ENCODE assay signal across 9 mouse cellular contexts in genomic region chr7:34232785-34233725, GRCm38 (mm10). TPM values are rescaled to one million over a fixed set of nuclear protein-coding genes. Genes with fewer than 3 reads are reported as not detected.
DNase-seq lines count a peak whose midpoint lies in the region; ATAC-seq and TF ChIP-seq lines count a peak whose summit lies in the region.
"Had no signal": no experiment of that assay in that cellular context is flagged by ENCODE, and none has a peak within 500 bp of the region (broad histone marks: within the 10 kb centered on the region; RNA-seq: fewer than 3 reads in every experiment).

No protein-coding gene starts in this region.

- H3K9ac ChIP-seq in heart, embryonic 15.5 days, result peak overlapping the region; percentile 59
- H3K9ac ChIP-seq in forebrain, embryonic 16.5 days (replicated peaks; ENCODE audit: low read depth, low read length), result peak overlapping the region; percentile 56

- H3K36me3 ChIP-seq in heart, embryonic 15.5 days, result peaks cover 16% of the 10 kb centered on the region
- peaks cover 40% of the 10 kb centered on the region for H3K36me3 ChIP-seq in G1E (replicated peaks)
- peaks cover 8% of the 10 kb centered on the region; the same call in 1 of the 2 replicates for H3K36me3 ChIP-seq in forebrain, embryonic 16.5 days (ENCODE audit: control insufficient read depth, insufficient read depth)
- peaks cover 3% of the 10 kb centered on the region; the same call in 1 of the 2 replicates for H3K36me3 ChIP-seq in macrophage (ENCODE audit: inconsistent target)

- peak overlapping the region; percentile 97 for H3K27ac ChIP-seq in heart, embryonic 15.5 days
- H3K27ac ChIP-seq in forebrain, embryonic 16.5 days (ENCODE audit: low read length), result peak overlapping the region; percentile 87
- peak overlapping the region; percentile 90 for H3K27ac ChIP-seq in macrophage

- H3K79me2 ChIP-seq in macrophage (ENCODE audit: inconsistent target), result peaks cover 19% of the 10 kb centered on the region

- DNase-seq in heart, adult 11 months, result no peak
- no peak for DNase-seq in G1E (ENCODE audit: low spot score)
- DNase-seq in frontal cortex, postnatal 25 days (ENCODE audit: low spot score in 2 of 2), result no peak
- DNase-seq in frontal cortex, postnatal 14 days (ENCODE audit: low spot score in 2 of 2), result no peak
- no peak for DNase-seq in embryo, embryonic 9.5 days (ENCODE audit: extremely low spot score)

- WGBS in heart, embryonic 15.5 days, result 43% methylated on average over 7 of the region's 7 CpGs
- WGBS in forebrain, embryonic 16.5 days, result 40% methylated on average over 7 of the region's 7 CpGs
- WGBS in macrophage (ENCODE audit: missing documents), result 58% methylated on average over 7 of the region's 7 CpGs

- no peaks in the 10 kb centered on the region for H3K9me3 ChIP-seq in heart, embryonic 15.5 days (replicated peaks)
- H3K9me3 ChIP-seq in G1E (replicated peaks), result no peaks in the 10 kb centered on the region
- no peaks in the 10 kb centered on the region for H3K9me3 ChIP-seq in forebrain, embryonic 16.5 days (ENCODE audit: control insufficient read depth, low read length)

- H3K27me3 ChIP-seq in heart, embryonic 15.5 days, result no peaks in the 10 kb centered on the region
- H3K27me3 ChIP-seq in G1E (ENCODE audit: insufficient read depth, low read length), result no peaks in the 10 kb centered on the region
- no peaks in the 10 kb centered on the region for H3K27me3 ChIP-seq in forebrain, embryonic 16.5 days (replicated peaks; ENCODE audit: control insufficient read depth, insufficient read depth, low read length)

- H3K4me2 ChIP-seq in heart, embryonic 15.5 days, result peak overlapping the region; percentile 63
- peak overlapping the region; percentile 71 for H3K4me2 ChIP-seq in forebrain, embryonic 16.5 days (ENCODE audit: low read length)

- H3K4me1 ChIP-seq in heart, embryonic 15.5 days (replicated peaks), result peaks cover 38% of the 10 kb centered on the region
- H3K4me1 ChIP-seq in G1E (ENCODE audit: insufficient read depth, low read depth, low read length), result peaks cover 67% of the 10 kb centered on the region
- peaks cover 24% of the 10 kb centered on the region for H3K4me1 ChIP-seq in forebrain, embryonic 16.5 days (replicated peaks; ENCODE audit: control insufficient read depth, insufficient read depth, low read length)

- peak overlapping the region; percentile 52 for H3K4me3 ChIP-seq in heart, embryonic 15.5 days
- H3K4me3 ChIP-seq in G1E (ENCODE audit: low read depth, low read length) (peak overlapping the region; percentile 72), macrophage (ENCODE audit: inconsistent target) (peak overlapping the region; percentile 33)
- H3K4me3 ChIP-seq in forebrain, embryonic 16.5 days (replicated peaks; ENCODE audit: low read length), result peak overlapping the region; percentile 56

- no peak for TF ChIP-seq CTCF in G1E (IDR thresholded peaks at IDR 0.05; ENCODE audit: low read depth, low read length)

- ATAC-seq in heart, embryonic 15.5 days (replicated peaks; ENCODE audit: insufficient number of reproducible peaks, insufficient read depth, low FRiP score, low read depth), result no peak
- no peak for ATAC-seq in G1E (ENCODE audit: extremely low read depth, insufficient number of reproducible peaks, low FRiP score, poor library complexity, severe bottlenecking)
- no peak for ATAC-seq in forebrain, embryonic 16.5 days

RNA-seq across cellular contexts. Expression of gene Gpi1, which starts 2.9 kb away (rescaled TPM):
- 660 and 727 TPM in 2 replicates for polyA plus RNA-seq in heart, embryonic 15.5 days (2015; fragmentation: Nextera tagmentation; extraction: Ambion mirVana)
- total RNA-seq in G1E (2014; fragmentation: Nextera tagmentation), result 522 and 617 TPM in 2 replicates
- total RNA-seq in G1E (2017), result 590 and 664 TPM in 2 replicates
- 3,102 and 4,494 TPM in 2 replicates for polyA plus RNA-seq in G1E (2012)
- polyA plus RNA-seq in forebrain, embryonic 16.5 days (2015; fragmentation: Nextera tagmentation; extraction: Ambion mirVana), result 175 and 213 TPM in 2 replicates
- 100 to 1,000 TPM in 16 of 26 experiments, 10 to 100 TPM in 10; 48.1 to 238 (median 136) TPM for total RNA-seq in macrophage (2018; cell fraction: chromatin; rRNA removed)
- total RNA-seq in macrophage (2018; cell fraction: cytosol; rRNA removed), result 100 to 1,000 TPM; 159 to 348 (median 225) TPM
- 100 to 1,000 TPM in 12 of 26 experiments, 10 to 100 TPM in 14; 62.6 to 225 (median 96.1) TPM for total RNA-seq in macrophage (2018; cell fraction: nucleus; rRNA removed)
- 200 to 488 TPM (median 296 TPM) in 3 replicates for polyA plus RNA-seq in macrophage (2018)

RNA-seq across cellular contexts. Expression of gene Gm6096, which starts 17.8 kb away (rescaled TPM):
- 0.31 TPM in 1 of 2 replicates, not detected in the other for polyA plus RNA-seq in heart, embryonic 15.5 days (2015; fragmentation: Nextera tagmentation; extraction: Ambion mirVana)
- not detected in 2 replicates for total RNA-seq in G1E (2014; fragmentation: Nextera tagmentation)
- total RNA-seq in G1E (2017), result not detected in 2 replicates
- polyA plus RNA-seq in G1E (2012), result not detected in 2 replicates
- polyA plus RNA-seq in forebrain, embryonic 16.5 days (2015; fragmentation: Nextera tagmentation; extraction: Ambion mirVana), result 0.73 TPM in 1 of 2 replicates, not detected in the other
- total RNA-seq in macrophage (2018; cell fraction: chromatin; rRNA removed), result not detected
- total RNA-seq in macrophage (2018; cell fraction: cytosol; rRNA removed), result not detected
- total RNA-seq in macrophage (2018; cell fraction: nucleus; rRNA removed), result not detected
- polyA plus RNA-seq in macrophage (2018), result not detected in 3 replicates
- polyA plus RNA-seq: gonadal fat pad, adult 2 months had no signal

RNA-seq across cellular contexts. Expression of gene Pdcd2l, which starts 36.6 kb away (rescaled TPM):
- polyA plus RNA-seq in heart, embryonic 15.5 days (2015; fragmentation: Nextera tagmentation; extraction: Ambion mirVana), result 46.9 and 55.1 TPM in 2 replicates
- total RNA-seq in G1E (2014; fragmentation: Nextera tagmentation) (36.6 and 38.6 TPM in 2 replicates), G1E (2017) (48.3 and 49.8 TPM in 2 replicates)
- polyA plus RNA-seq in G1E (2012) (6.9 and 8.0 TPM in 2 replicates), macrophage (2018) (15.9 to 29.8 TPM (median 24.8 TPM) in 3 replicates)
- polyA plus RNA-seq in forebrain, embryonic 16.5 days (2015; fragmentation: Nextera tagmentation; extraction: Ambion mirVana), result 71.2 and 92.6 TPM in 2 replicates
- total RNA-seq in macrophage (2018; cell fraction: chromatin; rRNA removed), result 10 to 100 TPM in 22 of 26 experiments, 1 to 10 TPM in 4; 3.9 to 75.5 (median 26.3) TPM
- total RNA-seq in macrophage (2018; cell fraction: cytosol; rRNA removed), result 10 to 100 TPM; 10.4 to 27.9 (median 17.5) TPM
- 10 to 100 TPM in 22 of 26 experiments, 1 to 10 TPM in 4; 4.4 to 51.6 (median 18.0) TPM for total RNA-seq in macrophage (2018; cell fraction: nucleus; rRNA removed)
